Mouse (Mus musculus): ENCODE measurements around the gene 2200002D01Rik.

DNA sequence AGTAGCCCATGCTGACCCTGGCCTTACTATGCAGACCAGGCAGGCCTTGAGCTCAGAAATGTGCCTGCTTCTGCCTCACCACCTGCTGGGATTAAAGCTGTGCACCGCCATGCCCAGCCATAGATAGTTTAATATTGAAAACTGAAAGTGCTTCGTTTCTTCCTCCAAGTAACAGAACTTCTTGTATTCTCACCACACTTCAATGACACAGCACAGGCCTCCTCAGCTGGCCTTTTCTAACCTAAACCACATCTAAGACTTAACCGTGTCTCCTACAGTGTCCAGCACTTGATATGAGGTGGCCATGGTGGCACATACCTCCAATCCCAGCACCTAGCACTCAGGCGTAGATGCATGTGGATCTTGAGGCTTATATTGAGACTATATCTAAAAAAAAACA lies 22.2 kb upstream of the 2200002D01Rik start:
- no peak for TF ChIP-seq CTCF (IDR thresholded peaks at IDR 0.05; ENCODE audit: low read depth)
- TF ChIP-seq EP300 (IDR thresholded peaks at IDR 0.05; ENCODE audit: low read depth) = no peak
